7 mouse cellular contexts compared by ENCODE assay signal in genomic region chr9:122805053-122805844, GRCm38 (mm10). TPM values are rescaled to one million over a fixed set of nuclear protein-coding genes. Genes with fewer than 3 reads are reported as not detected.
DNase-seq lines count a peak whose midpoint lies in the region; ATAC-seq lines count a peak whose summit lies in the region.

Gene Tcaim (plus strand): TSS chr9:122805539.

- H3K9ac ChIP-seq in embryonic facial prominence, embryonic 11.5 days (replicated peaks; ENCODE audit: low read length), result peak within 1 kb of the TSS; percentile 73
- H3K9ac ChIP-seq in midbrain, embryonic 13.5 days (replicated peaks), result peak within 1 kb of the TSS; percentile 80

- ATAC-seq in embryonic facial prominence, embryonic 11.5 days (replicated peaks; ENCODE audit: insufficient number of reproducible peaks, low FRiP score, low TSS enrichment, low read depth), result peak; percentile 97
- peak; percentile 95 for ATAC-seq in granulocyte monocyte progenitor cell, adult 5-6 weeks (replicated peaks; ENCODE audit: poor library complexity, severe bottlenecking)
- ATAC-seq in midbrain, embryonic 13.5 days, result peak; percentile 98

- WGBS in embryonic facial prominence, embryonic 11.5 days, result 7% methylated on average over 42 of the region's 42 CpGs
- 8% methylated on average over 42 of the region's 42 CpGs for WGBS in limb, embryonic 10.5 days
- WGBS in midbrain, embryonic 13.5 days, result 9% methylated on average over 42 of the region's 42 CpGs

- H3K4me1 ChIP-seq in embryonic facial prominence, embryonic 11.5 days (ENCODE audit: control insufficient read depth, insufficient read depth, low read length), result no peaks in the 10 kb centered on the region
- peaks cover 14% of the 10 kb centered on the region for H3K4me1 ChIP-seq in limb, embryonic 10.5 days
- H3K4me1 ChIP-seq in midbrain, embryonic 13.5 days (replicated peaks), result peaks cover 12% of the 10 kb centered on the region

- no peaks in the 10 kb centered on the region for H3K27me3 ChIP-seq in embryonic facial prominence, embryonic 11.5 days (ENCODE audit: control insufficient read depth, insufficient read depth, low read length)
- no peaks in the 10 kb centered on the region for H3K27me3 ChIP-seq in limb, embryonic 10.5 days (ENCODE audit: low read depth, poor library complexity, severe bottlenecking)
- H3K27me3 ChIP-seq in midbrain, embryonic 13.5 days, result no peaks in the 10 kb centered on the region

- H3K4me3 ChIP-seq in embryonic facial prominence, embryonic 11.5 days (ENCODE audit: low read depth, low read length), result peak within 1 kb of the TSS; percentile 67
- peak within 1 kb of the TSS; percentile 78 for H3K4me3 ChIP-seq in limb, embryonic 10.5 days
- H3K4me3 ChIP-seq in midbrain, embryonic 13.5 days (replicated peaks), result peak within 1 kb of the TSS; percentile 64

- peak within 1 kb of the TSS; percentile 79 for H3K27ac ChIP-seq in embryonic facial prominence, embryonic 11.5 days (replicated peaks; ENCODE audit: low read depth, low read length)
- peak within 1 kb of the TSS; percentile 89 for H3K27ac ChIP-seq in limb, embryonic 10.5 days
- peak within 1 kb of the TSS; percentile 91 for H3K27ac ChIP-seq in midbrain, embryonic 13.5 days

- H3K9me3 ChIP-seq in embryonic facial prominence, embryonic 11.5 days (replicated peaks; ENCODE audit: control insufficient read depth, low read length), result no peaks in the 10 kb centered on the region
- H3K9me3 ChIP-seq in limb, embryonic 10.5 days (replicated peaks), result no peaks in the 10 kb centered on the region
- H3K9me3 ChIP-seq in midbrain, embryonic 13.5 days, result no peaks in the 10 kb centered on the region

- peak; percentile 95 for DNase-seq in adrenal gland, postnatal 14 days
- DNase-seq in embryonic facial prominence, embryonic 11.5 days (ENCODE audit: low spot score), result peak; percentile 93
- DNase-seq in kidney, adult 11 months, result peak; percentile 91
- DNase-seq in limb, embryonic 10.5 days (ENCODE audit: low spot score), result peak; percentile 90
- peak; percentile 75 for DNase-seq in spleen, adult 12 weeks (ENCODE audit: low spot score)

- no peaks in the 10 kb centered on the region for H3K36me3 ChIP-seq in embryonic facial prominence, embryonic 11.5 days (replicated peaks; ENCODE audit: control insufficient read depth, insufficient read depth, low read depth, low read length)
- H3K36me3 ChIP-seq in limb, embryonic 10.5 days, result no peaks in the 10 kb centered on the region
- 0 out of 2 replicates have a peak, but pooled peaks cover 4% of the 10 kb centered on the region for H3K36me3 ChIP-seq in midbrain, embryonic 13.5 days

- H3K4me2 ChIP-seq in embryonic facial prominence, embryonic 11.5 days (ENCODE audit: low read depth, low read length), result peak within 1 kb of the TSS; percentile 87
- H3K4me2 ChIP-seq in midbrain, embryonic 13.5 days (replicated peaks), result peak within 1 kb of the TSS; percentile 87

RNA-seq across cellular contexts. Expression of gene Tcaim, which starts in this region (rescaled TPM):
- 16.7 and 17.7 TPM in 2 replicates for total RNA-seq in adrenal gland, postnatal 14 days (2021)
- polyA plus RNA-seq in embryonic facial prominence, embryonic 11.5 days (2014; fragmentation: Nextera tagmentation; extraction: Ambion mirVana), result 4.9 and 5.8 TPM in 2 replicates
- 7.7 and 7.8 TPM in 2 replicates for total RNA-seq in granulocyte monocyte progenitor cell, adult 5-6 weeks (2014; fragmentation: Nextera tagmentation)
- total RNA-seq in granulocyte monocyte progenitor cell, adult 5-6 weeks (2017), result 7.6 and 10.9 TPM in 2 replicates
- polyA plus RNA-seq in limb, embryonic 10.5 days (2016; fragmentation: Nextera tagmentation; extraction: Ambion mirVana), result 3.9 and 5.3 TPM in 2 replicates
- polyA plus RNA-seq in midbrain, embryonic 13.5 days (2015; fragmentation: Nextera tagmentation; extraction: Ambion mirVana), result 8.1 and 8.2 TPM in 2 replicates

Comparison
In these comparisons a context has a peak if more than half of its experiments do, and no peak if none do; other contexts are left out.
1. Peak in every context shown above with its lines: DNase-seq, ATAC-seq, H3K4me3 ChIP-seq and H3K27ac ChIP-seq.